Mouse (Mus musculus) heart, adult 2 months (tissue): ENCODE results near the gene Nploc4.

Source experiments
- CTCF ChIP-seq: fragments of 200-600 bp; IDR thresholded peaks from 2 replicates; pipeline ENCODE4 v1.8.1; 2022; ENCODE audit warnings: antibody characterized with exemption, mild to moderate bottlenecking, moderate library complexity
- EP300 ChIP-seq: fragments of 200-500 bp; IDR thresholded peaks from 2 replicates; pipeline ENCODE4 v1.6.1; 2011; ENCODE audit warnings: low read depth, low read length, control low read depth; ENCODE audit not compliant: insufficient read depth
- POLR2A ChIP-seq: fragments of 200-500 bp; IDR thresholded peaks from 2 replicates; pipeline ENCODE4 v1.6.1; 2011; ENCODE audit warnings: mild to moderate bottlenecking, low read depth, low read length, control low read depth; ENCODE audit not compliant: insufficient read depth

GRCm38 (mm10) chr11:120388580-120388979 is 48.9 kb downstream of the Nploc4 start:
- TF ChIP-seq CTCF: no peak
- TF ChIP-seq POLR2A: no peak
- no peak for TF ChIP-seq EP300
